Mouse (Mus musculus) cerebellum, adult 18-20 months (tissue): ENCODE results near the gene Cblb.

Experiments used
- DNase-seq, 2 experiments: peaks; one replicate each; pipeline ENCODE4 v3.0.0; 2021

The Cblb gene

DNA sequence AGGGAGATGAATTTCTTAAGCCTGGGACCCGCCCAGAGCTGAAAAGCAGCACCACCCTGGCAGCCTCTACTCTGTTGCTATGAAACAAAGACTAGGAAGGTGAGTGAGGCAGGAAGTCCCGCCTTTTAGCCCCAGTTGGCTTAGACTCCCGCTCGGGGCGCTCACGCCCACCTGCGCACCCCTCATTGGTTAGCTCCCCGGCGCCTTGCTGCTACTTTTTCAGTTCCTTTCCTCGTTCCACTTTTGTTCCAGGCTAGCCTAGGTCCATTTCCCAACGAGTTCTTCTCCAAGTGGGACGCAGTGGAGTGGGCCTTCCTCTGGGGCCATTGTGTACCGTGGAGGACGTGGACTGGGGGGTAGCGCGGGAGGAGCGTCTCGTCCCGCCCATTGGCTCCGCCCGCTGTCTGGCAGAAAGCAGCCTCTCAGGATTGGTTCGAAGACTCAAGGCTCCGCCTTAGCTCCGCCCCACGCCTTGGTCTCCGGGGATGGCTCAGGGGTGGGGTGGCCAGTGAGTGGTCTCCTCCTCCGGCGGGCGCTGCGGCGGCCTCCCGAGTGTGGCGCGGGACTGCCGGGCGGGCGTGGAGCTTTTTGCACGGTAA lies at the start of gene Cblb:
Gene Cblb, plus strand, starts transcription at position 135 of the 599 bp plus-strand sequence.
- peak; percentile 95 to 99 for DNase-seq

DNA sequence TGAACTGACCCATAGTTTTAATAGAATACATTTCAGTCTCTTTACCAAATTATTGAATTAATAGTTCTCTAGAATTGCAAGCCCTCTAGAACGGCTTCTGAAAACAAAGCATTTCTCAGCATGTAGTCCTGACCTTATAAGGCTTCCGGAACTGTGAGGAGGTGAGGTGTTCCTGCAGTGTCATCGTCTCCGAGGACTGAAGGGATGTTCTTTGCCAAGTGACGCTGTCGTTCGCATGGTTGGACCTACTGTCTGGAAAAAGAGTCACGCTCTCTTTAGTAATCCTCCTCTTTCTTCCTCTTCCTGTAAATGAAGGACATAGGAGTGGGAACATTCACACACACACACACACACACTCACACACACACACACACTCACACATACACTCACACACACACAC lies 45.6 kb upstream of the Cblb start:
- peak in 1 of 2 experiments; percentile 7 for DNase-seq

- no peak for DNase-seq
These were observed 44.8 kb upstream of the Cblb start for GRCm38 (mm10) chr16:51986207-51986606.

GRCm38 (mm10) chr16:51987085-51987620 lies 43.9 kb upstream of the Cblb start:
- DNase-seq = no peak

DNA sequence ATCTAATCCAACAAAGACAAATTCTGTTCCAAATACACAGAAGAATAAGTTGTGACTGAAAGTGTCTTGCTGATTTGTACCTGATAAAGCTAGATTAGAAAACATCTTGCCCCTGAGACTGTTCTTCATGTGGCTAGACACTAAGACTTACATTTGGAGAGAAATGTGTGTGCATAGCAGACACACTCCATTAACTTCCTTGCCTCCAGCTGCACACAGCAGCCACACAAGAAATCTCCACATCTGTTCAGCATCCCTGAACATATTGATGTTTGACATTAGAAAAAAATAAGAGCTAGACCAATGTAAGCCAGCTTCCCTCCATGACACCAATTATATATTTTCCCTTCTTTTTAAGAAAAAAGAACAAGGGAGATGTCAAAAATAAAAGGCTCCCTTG lies 43.0 kb upstream of the Cblb start:
- no peak for DNase-seq

- no peak for DNase-seq
These were observed 41.8 kb upstream of the Cblb start for GRCm38 (mm10) chr16:51989259-51989658.

DNA sequence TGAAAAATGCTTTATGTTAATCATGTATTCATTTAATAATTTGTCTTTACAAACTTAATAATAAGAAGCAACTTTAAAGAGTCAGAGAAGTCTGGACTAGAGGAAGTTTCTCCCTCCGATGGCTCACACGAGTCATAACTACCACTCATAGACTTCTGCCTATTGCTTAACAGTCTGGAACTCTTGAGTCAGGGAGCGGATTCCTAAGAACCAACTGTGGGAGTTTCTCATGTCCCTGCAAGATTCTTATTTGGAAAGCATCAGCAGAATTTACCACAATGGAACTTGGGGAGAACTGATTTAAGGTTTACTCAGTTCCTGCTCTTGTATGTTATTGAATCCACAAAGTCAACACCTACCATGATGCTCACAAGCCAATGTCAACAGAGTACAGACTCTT lies 31.0 kb upstream of the Cblb start:
- DNase-seq = no peak

GRCm38 (mm10) chr16:52000801-52001200 lies 30.2 kb upstream of the Cblb start:
- DNase-seq = no peak

DNA sequence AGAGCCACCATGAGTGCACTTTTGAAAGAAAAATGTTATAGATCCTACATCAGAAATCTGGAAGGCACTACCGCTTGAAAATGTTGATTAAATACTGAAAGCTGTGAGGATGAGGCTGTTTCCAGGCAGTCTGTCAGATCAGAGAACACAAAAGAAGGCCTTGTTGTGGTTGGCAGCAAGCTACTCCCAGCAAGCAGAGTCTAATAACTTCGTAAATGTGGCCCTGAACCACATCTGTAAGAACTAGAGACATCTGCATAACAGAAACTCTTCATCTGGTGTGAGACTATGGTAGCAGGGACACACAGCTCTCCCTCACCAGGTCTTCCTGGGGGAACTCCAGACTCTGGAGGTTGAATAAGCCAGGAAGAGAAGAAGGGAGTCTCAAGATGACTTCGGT lies 24.0 kb upstream of the Cblb start:
- DNase-seq = no peak

DNA sequence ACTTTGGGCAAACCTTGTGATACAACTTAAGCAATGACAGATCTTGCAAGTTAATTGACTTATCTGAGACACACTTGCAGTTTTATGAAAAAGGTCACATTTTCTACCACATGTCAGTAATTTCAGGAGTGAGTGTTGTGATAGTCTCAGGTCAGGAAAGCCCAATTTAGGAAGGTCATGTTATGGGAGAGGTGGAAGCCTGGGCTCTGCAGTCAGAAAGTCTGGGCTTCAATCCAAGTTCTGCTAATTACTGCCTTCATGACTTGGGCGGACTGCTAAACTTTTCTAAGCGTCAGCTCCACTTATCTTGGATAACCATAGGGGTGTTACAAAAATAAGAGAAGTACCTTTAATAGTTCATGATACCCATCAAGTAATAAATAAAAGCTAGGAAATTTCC lies 22.6 kb upstream of the Cblb start:
- no peak for DNase-seq

DNA sequence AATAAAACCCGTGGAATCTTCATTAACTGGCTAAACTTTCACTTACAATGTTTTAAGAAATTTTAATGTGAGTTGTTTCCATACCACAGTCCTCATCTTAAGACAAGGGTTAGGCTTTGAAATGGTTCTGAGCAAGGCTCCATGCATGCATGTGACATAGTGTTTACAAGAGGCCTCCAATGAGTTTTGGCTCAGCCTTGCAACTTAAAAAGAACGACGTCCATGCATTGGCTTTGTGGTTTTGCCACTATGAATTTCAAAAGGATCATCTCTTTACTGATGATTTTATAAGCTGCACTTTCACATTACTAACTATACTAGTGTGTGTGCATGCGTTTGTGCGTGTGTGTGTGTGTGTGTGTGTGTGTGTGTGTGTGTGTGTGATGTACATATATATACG lies 21.6 kb upstream of the Cblb start:
- DNase-seq = no peak

GRCm38 (mm10) chr16:52012984-52013383 lies 18.0 kb upstream of the Cblb start:
- no peak for DNase-seq

DNA sequence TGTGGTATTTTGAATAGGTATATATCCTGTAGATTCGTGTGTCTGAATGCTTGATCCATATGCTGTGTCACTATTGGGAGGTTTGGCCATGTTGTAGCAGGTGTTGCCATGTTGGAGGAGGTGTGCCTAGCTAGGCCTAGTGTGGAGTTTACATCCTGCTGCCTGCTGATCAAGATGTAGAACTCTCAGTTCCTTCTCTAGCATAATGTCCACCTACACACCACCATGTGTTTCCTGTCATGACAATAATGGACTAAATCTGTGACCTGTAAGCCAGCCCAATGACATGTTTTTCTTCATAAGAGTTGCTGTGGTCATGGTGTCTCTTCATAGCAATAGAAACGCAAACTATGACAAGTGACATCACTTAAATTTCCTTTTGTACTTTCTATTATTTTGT lies 17.2 kb upstream of the Cblb start:
- DNase-seq = no peak

GRCm38 (mm10) chr16:52023417-52023816 lies 7.6 kb upstream of the Cblb start:
- no peak for DNase-seq

- DNase-seq = no peak
These were observed 3.7 kb upstream of the Cblb start for GRCm38 (mm10) chr16:52027326-52027725.

DNA sequence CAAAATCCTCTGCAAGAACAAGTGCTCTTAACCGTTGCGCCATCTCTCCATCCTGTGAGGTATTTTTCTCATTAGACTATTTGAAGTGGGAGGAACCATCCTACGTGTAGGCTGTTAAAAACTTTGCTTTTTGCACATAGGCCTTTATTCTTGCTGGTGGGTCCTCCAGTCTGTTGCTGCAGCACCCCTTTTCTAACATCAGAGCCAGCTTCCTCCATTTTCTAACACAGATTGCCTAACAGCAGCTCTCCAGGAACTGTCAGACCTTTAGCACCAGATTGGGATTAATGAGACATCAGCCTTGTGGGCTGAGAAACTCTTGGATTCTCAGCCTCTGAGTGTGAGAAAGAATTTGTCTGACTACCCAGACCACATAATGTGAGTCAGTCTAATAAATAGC lies 2.0 kb upstream of the Cblb start:
- DNase-seq = no peak

GRCm38 (mm10) chr16:52031712-52032251 lies 757 bp downstream of the Cblb start:
- DNase-seq = peak; percentile 75 to 82

DNA sequence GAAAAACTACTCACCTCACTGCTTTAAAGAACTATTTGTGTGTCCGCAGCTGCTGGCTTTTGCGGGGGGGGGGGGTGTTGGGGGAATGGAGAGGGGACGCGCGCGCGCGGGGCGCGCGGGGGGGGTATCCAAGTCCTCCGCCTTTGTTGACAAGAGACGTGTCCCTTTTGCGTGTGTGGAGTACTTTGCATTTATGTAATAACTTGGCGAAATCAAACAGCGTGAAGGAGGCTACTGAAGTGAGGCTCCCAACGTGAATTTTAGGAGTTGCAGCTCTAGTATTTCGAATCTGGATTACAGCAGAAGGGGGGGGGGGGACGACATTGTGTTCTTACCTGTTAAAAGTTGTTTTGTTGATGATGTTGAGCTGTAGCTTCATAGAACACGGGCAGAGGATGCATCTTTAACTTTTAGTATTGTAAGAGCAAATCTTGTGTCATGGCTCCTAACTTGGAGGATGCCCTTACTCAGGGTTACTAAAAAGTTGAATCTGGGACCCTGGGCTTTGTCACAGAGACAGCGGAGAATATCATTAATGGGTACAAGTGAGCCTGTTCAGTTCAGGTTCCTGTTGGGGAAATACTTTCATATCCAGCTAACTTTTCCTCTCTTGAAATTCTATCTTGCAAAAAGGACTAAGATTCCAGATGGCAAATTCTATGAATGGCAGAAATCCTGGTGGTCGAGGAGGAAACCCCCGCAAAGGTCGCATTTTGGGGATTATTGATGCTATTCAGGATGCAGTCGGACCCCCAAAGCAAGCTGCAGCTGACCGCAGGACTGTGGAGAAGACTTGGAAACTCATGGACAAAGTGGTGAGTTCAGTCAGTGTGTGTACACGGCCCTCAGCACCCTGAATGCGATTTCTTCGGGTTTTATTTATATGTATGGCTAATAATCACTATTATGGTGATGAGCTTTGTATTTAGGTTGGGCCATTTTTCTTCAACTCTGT lies 1.6 kb downstream of the Cblb start:
- peak in 1 of 2 experiments; percentile 19 for DNase-seq

GRCm38 (mm10) chr16:52033381-52034315 lies 2.6 kb downstream of the Cblb start:
- DNase-seq = no peak

- DNase-seq = peak; percentile 40 to 46
These were observed 3.3 kb downstream of the Cblb start for GRCm38 (mm10) chr16:52034356-52034755.

DNA sequence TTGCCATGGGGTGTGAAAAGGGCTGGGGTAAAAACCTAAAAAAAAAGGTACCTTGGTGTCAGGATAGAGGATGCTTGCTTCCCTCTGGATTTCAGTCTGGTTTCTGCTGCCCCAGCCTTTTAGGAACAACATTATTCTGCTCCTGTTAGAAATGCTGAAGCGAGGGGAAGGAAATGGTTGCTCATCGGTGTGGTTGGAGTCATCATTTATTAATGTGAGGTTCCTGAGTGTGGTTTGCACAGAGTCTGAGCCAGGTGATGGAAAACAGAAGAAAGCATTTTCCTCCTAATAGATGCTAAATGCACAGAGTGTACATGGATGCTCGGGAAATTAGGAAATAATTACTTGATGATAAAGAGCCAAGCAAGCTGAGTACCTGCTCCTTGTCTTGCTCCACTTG lies 5.3 kb downstream of the Cblb start:
- no peak for DNase-seq

DNA sequence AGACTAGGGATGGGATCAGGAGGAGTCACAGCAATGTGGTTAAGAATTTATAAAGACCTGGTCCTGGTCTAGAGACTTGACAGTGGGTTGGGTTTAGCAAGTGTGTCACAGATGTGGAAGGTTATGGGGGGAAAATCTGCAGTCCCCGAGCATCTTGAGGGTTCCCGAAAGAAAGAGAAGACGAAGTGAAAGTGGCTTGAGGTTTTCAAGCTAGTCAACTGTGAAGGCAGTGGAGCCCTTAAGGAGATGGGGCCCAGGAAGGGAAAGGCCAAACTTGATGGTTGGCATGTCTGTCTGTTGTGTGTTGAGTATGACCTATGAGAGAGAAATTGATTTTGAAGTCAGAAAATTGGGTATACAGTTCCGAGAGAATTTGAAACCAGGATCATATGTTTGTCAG lies 7.3 kb downstream of the Cblb start:
- DNase-seq = no peak

GRCm38 (mm10) chr16:52038821-52039220 lies 7.8 kb downstream of the Cblb start:
- DNase-seq = no peak
